Mouse (Mus musculus): ENCODE measurements around the gene Myrfl. TPM values are rescaled to one million over a fixed set of nuclear protein-coding genes. Genes with fewer than 3 reads are reported as not detected.

Gene Myrfl
- polyA plus RNA-seq, 1 experiment from 2014 or later, result 0.28 TPM

DNA sequence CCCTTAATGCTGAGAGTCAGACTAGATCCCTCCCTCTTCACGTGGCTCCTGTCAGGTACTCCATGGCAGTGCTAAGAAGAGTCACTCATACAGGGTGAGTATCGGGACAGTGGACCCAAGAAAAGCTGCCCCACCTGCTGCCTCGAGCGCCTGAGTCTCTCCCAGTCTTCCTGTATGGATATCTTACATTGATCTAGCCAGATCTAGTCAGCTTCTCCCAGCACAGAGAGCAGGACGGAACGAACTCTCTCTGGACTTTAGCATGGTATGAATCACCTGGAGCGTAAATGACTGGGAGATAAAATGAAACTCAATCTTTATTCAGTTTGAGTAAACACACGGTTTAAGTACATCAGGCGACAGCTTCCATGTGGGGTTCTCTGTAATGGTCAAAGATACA, 22.2 kb downstream of the Myrfl start:
- no peak overlapping the region for H3K4me3 ChIP-seq
- H3K27me3 ChIP-seq (replicated peaks), result no peaks in the 10 kb centered on the region
- H3K36me3 ChIP-seq, result no peaks in the 10 kb centered on the region
- no peak for ATAC-seq (ENCODE audit: insufficient number of reproducible peaks, low FRiP score)
- 71% methylated on average over 9 of the region's 9 CpGs for WGBS
- H3K9ac ChIP-seq, result no peak overlapping the region
- H3K4me1 ChIP-seq (replicated peaks), result peaks cover 6% of the 10 kb centered on the region; the same call in 1 of the 2 replicates
- no peak overlapping the region for H3K4me2 ChIP-seq
- no peak overlapping the region for H3K27ac ChIP-seq (ENCODE audit: poor library complexity, severe bottlenecking)
- no peaks in the 10 kb centered on the region for H3K9me3 ChIP-seq (replicated peaks)

- WGBS, result 77% methylated on average over 14 of the region's 14 CpGs
- no peak overlapping the region for H3K27ac ChIP-seq (ENCODE audit: poor library complexity, severe bottlenecking)
- no peaks in the 10 kb centered on the region for H3K9me3 ChIP-seq (replicated peaks)
- H3K4me1 ChIP-seq (replicated peaks), result peaks cover 6% of the 10 kb centered on the region; the same call in 1 of the 2 replicates
- H3K36me3 ChIP-seq, result no peaks in the 10 kb centered on the region
- H3K4me2 ChIP-seq, result no peak overlapping the region
- ATAC-seq (ENCODE audit: insufficient number of reproducible peaks, low FRiP score), result no peak
- no peaks in the 10 kb centered on the region for H3K27me3 ChIP-seq (replicated peaks)
- no peak overlapping the region for H3K4me3 ChIP-seq
- H3K9ac ChIP-seq, result no peak overlapping the region
Observed at GRCm38 (mm10) chr10:116872016-116872410, 24.7 kb downstream of the Myrfl start.

- 73% methylated on average over 12 of the region's 12 CpGs for WGBS
- Histone ChIP-seq H3K27ac (ENCODE audit: poor library complexity, severe bottlenecking) (no peak overlapping the region), H3K4me1 (replicated peaks) (peaks cover 6% of the 10 kb centered on the region; the same call in 1 of the 2 replicates), H3K27me3 (replicated peaks) (no peaks in the 10 kb centered on the region), H3K9me3 (replicated peaks) (no peaks in the 10 kb centered on the region), H3K4me2 (no peak overlapping the region), H3K36me3 (no peaks in the 10 kb centered on the region), H3K4me3 (no peak overlapping the region), H3K9ac (no peak overlapping the region)
- no peak for ATAC-seq (ENCODE audit: insufficient number of reproducible peaks, low FRiP score)
Observed at GRCm38 (mm10) chr10:116871329-116872015, 25.2 kb downstream of the Myrfl start.

- H3K4me3 ChIP-seq, result no peak overlapping the region
- WGBS, result 82% methylated on average over 6 of the region's 6 CpGs
Observed at GRCm38 (mm10) chr10:116870819-116871218, 25.9 kb downstream of the Myrfl start.

DNA sequence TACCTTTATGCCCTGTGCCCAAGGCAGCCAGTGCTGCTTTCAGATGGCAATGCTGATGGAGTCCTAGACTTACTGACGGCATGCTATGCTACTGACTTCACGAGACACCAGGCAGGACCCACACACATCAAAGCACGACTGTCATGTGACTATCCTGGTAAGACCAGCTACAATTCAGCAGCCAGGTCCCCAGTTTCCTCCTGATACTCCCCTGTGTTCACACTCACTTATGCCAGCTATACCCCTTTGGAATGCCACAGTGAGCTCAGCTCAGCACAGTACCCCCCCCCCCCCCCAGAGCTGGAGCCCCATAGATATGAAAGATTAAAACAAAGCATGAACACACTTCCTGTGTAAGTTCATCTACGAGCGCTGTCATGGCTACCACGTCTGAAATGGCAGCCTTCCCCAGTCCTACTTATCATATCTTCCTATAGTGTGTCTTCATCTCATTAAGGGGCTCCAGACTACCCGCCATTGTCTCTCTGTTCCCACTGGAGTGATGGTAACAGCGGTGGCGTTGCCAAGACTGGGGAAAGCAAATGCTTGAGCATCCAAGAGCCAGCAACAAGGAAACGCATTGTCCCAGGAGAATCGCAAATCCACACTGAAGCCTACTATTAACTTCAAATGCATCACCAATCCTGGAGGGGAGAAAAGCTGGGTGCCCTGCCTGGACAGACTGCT, 43.4 kb downstream of the Myrfl start:
- Histone ChIP-seq H3K9me3 (replicated peaks) (no peaks in the 10 kb centered on the region), H3K4me2 (no peak overlapping the region), H3K36me3 (no peaks in the 10 kb centered on the region), H3K27me3 (replicated peaks) (no peaks in the 10 kb centered on the region), H3K27ac (ENCODE audit: poor library complexity, severe bottlenecking) (no peak overlapping the region), H3K4me1 (replicated peaks) (no peaks in the 10 kb centered on the region), H3K9ac (no peak overlapping the region), H3K4me3 (no peak overlapping the region)
- no peak for ATAC-seq (ENCODE audit: insufficient number of reproducible peaks, low FRiP score)
- 78% methylated on average over 11 of the region's 11 CpGs for WGBS

More at GRCm38 (mm10) chr10:116870819-116871218, 25.9 kb downstream of the Myrfl start:
- no peaks in the 10 kb centered on the region for H3K36me3 ChIP-seq
- no peaks in the 10 kb centered on the region for H3K9me3 ChIP-seq (replicated peaks)
- no peak for ATAC-seq (ENCODE audit: insufficient number of reproducible peaks, low FRiP score)
- H3K27ac ChIP-seq (ENCODE audit: poor library complexity, severe bottlenecking), result no peak overlapping the region
- no peak overlapping the region for H3K9ac ChIP-seq
- H3K27me3 ChIP-seq (replicated peaks), result no peaks in the 10 kb centered on the region
- H3K4me2 ChIP-seq, result no peak overlapping the region
- H3K4me1 ChIP-seq (replicated peaks), result peaks cover 6% of the 10 kb centered on the region; the same call in 1 of the 2 replicates

DNA sequence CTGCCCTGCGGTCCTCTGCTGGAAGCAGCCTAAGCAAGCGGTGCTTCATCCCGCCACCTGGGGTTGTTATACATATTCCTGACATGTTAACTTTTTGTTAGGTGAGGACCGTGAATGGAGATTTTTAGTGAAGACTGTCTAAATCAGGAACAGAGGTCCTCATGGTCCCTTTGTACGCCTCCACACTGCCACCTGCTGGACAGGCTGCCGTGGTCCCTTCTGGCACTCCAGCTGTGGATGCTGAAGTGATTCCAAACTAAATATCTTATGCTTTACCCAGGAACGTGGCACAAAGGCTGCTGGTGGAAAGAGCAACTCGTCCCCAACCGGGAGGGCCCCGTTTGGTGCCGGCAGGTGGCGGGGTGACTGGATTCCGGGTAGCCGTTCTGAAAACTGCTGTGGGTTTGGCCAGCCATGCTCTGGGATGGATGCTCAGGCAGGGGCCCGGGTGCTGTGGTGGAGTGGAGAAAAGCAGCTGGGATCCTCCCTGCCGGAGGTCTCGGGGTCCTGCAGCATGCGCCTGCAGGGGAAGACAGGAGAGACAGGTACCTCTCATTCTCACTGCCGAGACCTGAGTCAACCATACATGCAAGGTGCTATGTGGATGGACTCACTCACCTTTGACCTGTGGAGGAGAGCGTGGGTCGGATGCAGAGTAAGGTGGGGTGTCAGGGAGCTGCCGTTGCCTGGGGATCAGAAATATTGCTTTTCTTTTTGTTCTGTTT, 47.8 kb downstream of the Myrfl start:
- Histone ChIP-seq H3K4me3 (no peak overlapping the region), H3K9me3 (replicated peaks) (no peaks in the 10 kb centered on the region), H3K27me3 (replicated peaks) (no peaks in the 10 kb centered on the region), H3K9ac (no peak overlapping the region), H3K4me1 (replicated peaks) (no peaks in the 10 kb centered on the region), H3K27ac (ENCODE audit: poor library complexity, severe bottlenecking) (no peak overlapping the region), H3K4me2 (peak overlapping the region; percentile 36), H3K36me3 (no peaks in the 10 kb centered on the region)
- WGBS, result 23% methylated on average over 22 of the region's 22 CpGs
- ATAC-seq (ENCODE audit: insufficient number of reproducible peaks, low FRiP score), result no peak

DNA sequence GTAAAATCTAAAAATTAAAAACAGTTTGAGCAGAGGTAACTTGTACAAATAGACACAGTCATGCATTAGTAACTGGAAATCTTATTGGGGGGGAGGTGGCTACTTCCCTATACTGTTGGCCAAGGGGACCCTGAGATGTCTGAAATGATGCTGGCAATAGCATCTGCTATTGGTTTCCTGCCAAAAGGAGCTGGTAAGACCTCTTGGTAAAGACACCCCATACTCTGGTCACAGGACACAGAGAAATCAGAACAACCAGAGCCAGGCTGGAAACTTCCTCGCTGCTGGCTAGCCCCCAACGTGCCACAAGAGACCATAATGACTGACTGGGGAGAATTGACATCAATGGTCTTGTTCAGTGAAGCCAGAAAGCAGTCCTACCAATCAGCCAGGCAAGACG, 55.2 kb downstream of the Myrfl start:
- no peaks in the 10 kb centered on the region for H3K4me1 ChIP-seq (replicated peaks)
- WGBS, result 78% methylated on average over 3 of the region's 3 CpGs
- no peak overlapping the region for H3K9ac ChIP-seq
- H3K4me2 ChIP-seq, result no peak overlapping the region
- no peaks in the 10 kb centered on the region for H3K9me3 ChIP-seq (replicated peaks)
- ATAC-seq (ENCODE audit: insufficient number of reproducible peaks, low FRiP score), result no peak
- no peaks in the 10 kb centered on the region for H3K27me3 ChIP-seq (replicated peaks)
- no peaks in the 10 kb centered on the region for H3K36me3 ChIP-seq
- H3K4me3 ChIP-seq, result no peak overlapping the region
- no peak overlapping the region for H3K27ac ChIP-seq (ENCODE audit: poor library complexity, severe bottlenecking)

DNA sequence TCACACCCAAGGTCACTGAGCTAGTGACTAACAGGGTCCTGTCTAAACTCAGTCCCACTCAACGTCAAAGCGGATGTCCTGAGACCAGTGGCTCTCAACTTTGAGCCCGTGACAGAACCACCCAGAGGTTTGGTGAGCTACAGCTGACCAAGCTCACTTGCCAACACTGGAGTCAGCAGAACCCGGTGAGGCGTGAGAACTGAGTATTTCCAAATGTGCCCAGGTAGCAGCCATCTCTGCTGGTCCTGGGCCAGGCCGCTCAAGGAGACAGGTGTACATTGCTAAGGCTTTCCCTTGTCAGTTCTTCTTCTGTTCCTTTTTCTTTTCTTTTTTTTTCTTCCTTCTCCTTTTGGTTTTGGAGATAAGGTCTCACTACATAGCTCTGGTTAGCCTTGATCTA, 66.0 kb downstream of the Myrfl start:
- H3K4me2 ChIP-seq, result no peak overlapping the region
- no peaks in the 10 kb centered on the region for H3K9me3 ChIP-seq (replicated peaks)
- no peaks in the 10 kb centered on the region for H3K27me3 ChIP-seq (replicated peaks)
- H3K27ac ChIP-seq (ENCODE audit: poor library complexity, severe bottlenecking), result no peak overlapping the region
- WGBS, result 84% methylated on average over 6 of the region's 6 CpGs
- H3K9ac ChIP-seq, result no peak overlapping the region
- H3K4me1 ChIP-seq (replicated peaks), result peaks cover 7% of the 10 kb centered on the region; the same call in 1 of the 2 replicates
- no peaks in the 10 kb centered on the region for H3K36me3 ChIP-seq
- H3K4me3 ChIP-seq, result no peak overlapping the region
- no peak for ATAC-seq (ENCODE audit: insufficient number of reproducible peaks, low FRiP score)

DNA sequence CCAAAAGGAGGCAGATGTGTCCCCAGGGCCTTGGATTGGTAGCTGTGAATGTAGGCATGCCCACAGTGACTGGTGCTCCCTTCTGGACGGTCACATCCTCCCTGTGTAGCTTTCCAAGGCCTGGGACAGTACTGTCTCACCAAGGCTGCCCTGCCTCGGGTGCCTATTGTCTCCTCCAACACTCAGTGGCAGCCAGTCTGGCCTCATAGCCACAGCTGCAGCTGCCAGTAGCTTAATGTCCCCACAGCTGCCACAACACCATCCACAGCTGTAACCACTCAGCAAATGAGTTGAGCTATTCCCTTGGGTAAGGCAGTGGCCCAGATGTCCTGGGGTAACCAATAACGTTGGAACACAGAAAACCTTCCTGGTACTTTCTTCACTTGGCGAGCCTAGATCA, 68.6 kb downstream of the Myrfl start:
- Histone ChIP-seq H3K9ac (0 out of 2 replicates have a peak overlapping the region, but pooled peaks have one; percentile 8), H3K4me2 (no peak overlapping the region), H3K4me3 (no peak overlapping the region), H3K9me3 (replicated peaks) (no peaks in the 10 kb centered on the region), H3K36me3 (no peaks in the 10 kb centered on the region), H3K27ac (ENCODE audit: poor library complexity, severe bottlenecking) (peak overlapping the region; percentile 51), H3K27me3 (replicated peaks) (no peaks in the 10 kb centered on the region), H3K4me1 (replicated peaks) (peaks cover 7% of the 10 kb centered on the region; the same call in 1 of the 2 replicates)
- 47% methylated on average over 4 of the region's 4 CpGs for WGBS
- no peak for ATAC-seq (ENCODE audit: insufficient number of reproducible peaks, low FRiP score)

DNA sequence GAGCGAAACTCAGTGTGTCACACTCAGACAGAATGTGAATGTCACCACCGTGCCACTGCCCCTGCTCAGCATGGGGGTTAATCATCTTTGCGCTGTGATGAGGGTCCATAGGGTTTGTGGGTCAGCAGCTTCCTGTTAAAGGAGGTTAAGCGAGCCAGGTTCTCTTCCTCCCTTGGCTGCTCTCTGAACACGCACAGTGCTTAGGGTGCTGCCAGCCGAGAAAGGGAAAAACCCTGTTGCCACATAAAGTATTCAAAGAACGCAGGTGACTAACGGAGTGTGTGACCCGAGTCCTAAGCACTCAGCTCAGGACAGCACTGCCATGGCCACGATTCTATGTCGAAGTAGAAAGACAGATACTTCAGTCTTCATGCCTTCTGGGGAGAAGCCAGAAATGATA, 69.4 kb downstream of the Myrfl start:
- H3K4me1 ChIP-seq (replicated peaks), result peaks cover 13% of the 10 kb centered on the region
- H3K4me3 ChIP-seq, result no peak overlapping the region
- WGBS, result 71% methylated on average over 11 of the region's 11 CpGs
- H3K4me2 ChIP-seq, result no peak overlapping the region
- H3K27ac ChIP-seq (ENCODE audit: poor library complexity, severe bottlenecking), result no peak overlapping the region; the same call in 1 of the 2 replicates
- no peak for ATAC-seq (ENCODE audit: insufficient number of reproducible peaks, low FRiP score)
- no peaks in the 10 kb centered on the region for H3K27me3 ChIP-seq (replicated peaks)
- no peaks in the 10 kb centered on the region for H3K36me3 ChIP-seq
- H3K9ac ChIP-seq, result no peak overlapping the region
- no peaks in the 10 kb centered on the region for H3K9me3 ChIP-seq (replicated peaks)

Measured in heart, embryonic 12.5 days (tissue).